Mouse (Mus musculus): ENCODE measurements around the gene 4930426L09Rik.

The 4930426L09Rik gene

DNA sequence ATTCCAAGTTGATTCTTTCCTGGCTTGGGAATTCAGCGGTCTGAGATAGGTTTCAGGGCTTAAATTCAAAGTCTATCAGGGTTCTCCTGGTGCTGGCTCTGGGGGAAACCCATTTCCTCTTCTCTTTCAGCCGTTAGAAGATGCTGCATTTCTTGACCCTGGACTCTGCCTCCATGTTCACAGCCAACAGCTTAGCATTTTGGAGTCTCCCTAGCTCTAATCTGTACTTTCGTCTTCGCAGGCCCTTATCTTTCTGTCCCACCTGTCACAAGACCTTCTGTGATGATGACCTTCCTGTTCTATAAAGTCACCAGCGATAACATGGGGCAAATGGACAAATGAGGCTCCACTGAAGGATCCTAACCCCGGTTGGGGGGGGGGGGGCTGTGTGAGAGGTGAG lies 13.3 kb downstream of the 4930426L09Rik start:
- in situ Hi-C loops (cut with MseI, MboI) = no loop called here

GRCm38 (mm10) chr2:19016348-19016747 lies 18.2 kb downstream of the 4930426L09Rik start:
- in situ Hi-C loops (cut with MseI, MboI) = no loop called here

DNA sequence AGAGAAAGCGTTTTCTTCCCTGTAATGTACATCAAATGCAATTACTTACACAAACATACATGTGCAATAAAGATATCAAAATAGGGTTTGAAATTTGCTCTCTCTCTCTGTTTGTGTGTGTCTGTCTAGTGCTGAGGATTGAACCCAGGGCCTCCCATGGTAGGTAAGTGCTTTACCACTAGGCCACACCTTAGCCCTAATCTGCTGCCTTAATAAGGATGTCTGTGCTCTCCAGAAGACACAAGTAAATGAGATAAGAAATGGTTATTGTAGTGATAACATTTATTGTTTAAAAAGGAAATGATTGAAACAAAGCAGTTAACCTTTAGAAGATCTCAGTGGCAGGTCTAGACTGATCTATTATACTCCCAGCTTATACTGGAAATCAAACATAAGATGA lies 18.7 kb downstream of the 4930426L09Rik start:
- in situ Hi-C loops (cut with MseI, MboI) = no loop called here

GRCm38 (mm10) chr2:19018034-19018433 lies 19.9 kb downstream of the 4930426L09Rik start:
- in situ Hi-C loops (cut with MseI, MboI) = no loop called here

- in situ Hi-C loops (cut with MseI, MboI) = no loop called here
These were observed 26.7 kb downstream of the 4930426L09Rik start for GRCm38 (mm10) chr2:19024807-19025206.

GRCm38 (mm10) chr2:19037430-19037829 lies 39.3 kb downstream of the 4930426L09Rik start:
- in situ Hi-C loops (cut with MseI, MboI) = no loop called here

DNA sequence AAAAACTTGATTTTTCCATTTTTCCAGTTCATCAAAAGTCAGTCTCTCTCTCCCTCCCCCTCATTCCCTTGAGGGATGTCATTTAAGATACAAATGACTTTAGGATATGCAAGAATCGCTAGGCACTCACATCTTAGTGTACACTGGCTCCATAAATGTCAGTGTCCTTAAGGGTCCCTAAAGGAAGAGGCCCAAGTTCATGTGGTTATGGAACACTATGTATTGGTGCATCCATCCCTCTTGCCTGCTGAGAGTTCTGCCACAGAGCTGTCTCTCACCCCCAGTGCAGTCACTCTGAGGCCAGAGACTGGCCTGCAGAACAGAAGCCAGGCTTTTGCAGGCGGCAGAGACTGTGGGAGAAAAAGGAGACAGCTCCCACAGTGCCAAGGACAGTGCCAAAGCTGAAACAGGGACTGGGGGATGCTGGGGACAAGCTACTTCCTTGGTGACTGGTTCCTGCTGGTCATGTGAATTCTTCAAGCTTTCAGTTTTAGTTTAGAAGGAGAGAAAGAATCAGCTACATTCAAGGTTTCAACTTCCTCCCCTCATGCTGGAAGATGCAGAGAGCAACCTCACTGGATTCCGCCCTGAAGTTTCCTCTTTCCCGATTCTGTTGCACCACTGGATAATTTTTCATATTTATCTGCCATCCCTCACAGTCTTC lies 39.9 kb downstream of the 4930426L09Rik start:
- in situ Hi-C loops (cut with MseI, MboI) = no loop called here

- in situ Hi-C loops (cut with MseI, MboI) = no loop called here
These were observed 50.1 kb downstream of the 4930426L09Rik start for GRCm38 (mm10) chr2:19048225-19048624.

GRCm38 (mm10) chr2:19049341-19049740 lies 51.2 kb downstream of the 4930426L09Rik start:
- in situ Hi-C loops (cut with MseI, MboI) = no loop called here
